Mouse (Mus musculus) hindbrain, embryonic 11.5 days (tissue): ENCODE results near the gene Slc43a3. TPM values are rescaled to one million over a fixed set of nuclear protein-coding genes. Genes with fewer than 3 reads are reported as not detected.

Experiments used
- ATAC-seq: fragments of 200-750 bp; cut with Nextera tagmentation; 2 replicates; pipeline ENCODE4 v1.8.0; 2017; ENCODE audit warnings: mild to moderate bottlenecking, moderate TSS enrichment, moderate library complexity; ENCODE audit not compliant: low FRiP score
- DNase-seq: peaks from one replicate; pipeline ENCODE4 v3.0.0-alpha.2; 2015; ENCODE audit warnings: low spot score
- H3K27ac ChIP-seq: fragments of 300-500 bp; sonication (generic); 2 replicates; pipeline ENCODE4 v1.5.1; 2014; ENCODE audit warnings: mild to moderate bottlenecking, low read depth, low read length
- H3K27me3 ChIP-seq: fragments of 300-500 bp; sonication (generic); 2 replicates; pipeline ENCODE4 v1.6.1; 2014; ENCODE audit warnings: mild to moderate bottlenecking, low read length, moderate library complexity, mixed read lengths; ENCODE audit not compliant: control insufficient read depth, insufficient read depth
- H3K36me3 ChIP-seq: fragments of 300-500 bp; sonication (generic); 2 replicates; pipeline ENCODE4 v1.6.1; 2014; ENCODE audit warnings: mild to moderate bottlenecking, low read length, moderate library complexity, mixed read lengths; ENCODE audit not compliant: control insufficient read depth, insufficient read depth
- H3K4me1 ChIP-seq: fragments of 300-500 bp; sonication (generic); replicated peaks from 2 replicates; pipeline ENCODE4 v1.6.1; 2014; ENCODE audit warnings: low read length, mixed read lengths; ENCODE audit not compliant: control insufficient read depth, insufficient read depth
- H3K4me2 ChIP-seq: fragments of 300-500 bp; sonication (generic); replicated peaks from 2 replicates; pipeline ENCODE4 v1.6.1; 2014; ENCODE audit warnings: mild to moderate bottlenecking, low read depth, low read length
- H3K4me3 ChIP-seq: fragments of 300-500 bp; sonication (generic); 2 replicates; pipeline ENCODE4 v1.5.1; 2014; ENCODE audit warnings: low read depth, low read length
- H3K9ac ChIP-seq: fragments of 300-500 bp; sonication (generic); 2 replicates; pipeline ENCODE4 v1.6.1; 2014; ENCODE audit warnings: low read depth, low read length
- H3K9me3 ChIP-seq: fragments of 300-500 bp; sonication (generic); 2 replicates; pipeline ENCODE4 v1.6.1; 2016; ENCODE audit warnings: low read length; ENCODE audit not compliant: control insufficient read depth
- WGBS: fragments of 180-500 bp; shearing (Covaris S2); extraction: QIAGEN DNeasy Blood & Tissue Kit; methylation state at CpG from one replicate; pipeline ENCODE4 v1.1.7; 2014; 5-methylcytosine and 5-hydroxymethylcytosine counted together
- polyA plus RNA-seq: library from polyadenylated mRNA; unstranded; fragments of >200 nt; fragmentation: Nextera tagmentation; extraction: Ambion mirVana; gene quantifications from 2 replicates; pipeline ENCODE4 v1.2.1, GENCODE M21; 2014

The Slc43a3 gene
- polyA plus RNA-seq, 1 experiment from 2014 or later: 27.0 TPM

- Histone ChIP-seq H3K27me3 (no peaks in the 10 kb centered on the region), H3K27ac (no peak overlapping the region), H3K9ac (no peak overlapping the region), H3K36me3 (no peaks in the 10 kb centered on the region), H3K4me1 (no peaks in the 10 kb centered on the region), H3K4me2 (no peak overlapping the region), H3K4me3 (no peak overlapping the region), H3K9me3 (no peaks in the 10 kb centered on the region)
- no peak for DNase-seq
- ATAC-seq: no peak
- 94% methylated on average over 7 of the region's 7 CpGs for WGBS
Measured at GRCm38 (mm10) chr2:84930186-84930585, 6.2 kb upstream of the Slc43a3 start.

- Histone ChIP-seq H3K27me3 (no peaks in the 10 kb centered on the region), H3K4me3 (no peak overlapping the region), H3K4me2 (no peak overlapping the region), H3K9me3 (no peaks in the 10 kb centered on the region), H3K36me3 (no peaks in the 10 kb centered on the region), H3K27ac (no peak overlapping the region), H3K4me1 (no peaks in the 10 kb centered on the region), H3K9ac (no peak overlapping the region)
- 73% methylated on average over 8 of the region's 8 CpGs for WGBS
- ATAC-seq: no peak
- DNase-seq: no peak
Measured at GRCm38 (mm10) chr2:84933992-84934648, 2.3 kb upstream of the Slc43a3 start.

- DNase-seq (no peak), ATAC-seq (no peak)
- Histone ChIP-seq H3K4me2 (no peak overlapping the region), H3K4me1 (no peaks in the 10 kb centered on the region), H3K36me3 (no peaks in the 10 kb centered on the region), H3K4me3 (no peak overlapping the region), H3K27ac (no peak overlapping the region), H3K27me3 (no peaks in the 10 kb centered on the region), H3K9ac (no peak overlapping the region), H3K9me3 (no peaks in the 10 kb centered on the region)
- WGBS: 62% methylated on average over 4 of the region's 4 CpGs
Measured at GRCm38 (mm10) chr2:84934649-84935007, 1.8 kb upstream of the Slc43a3 start.

DNA sequence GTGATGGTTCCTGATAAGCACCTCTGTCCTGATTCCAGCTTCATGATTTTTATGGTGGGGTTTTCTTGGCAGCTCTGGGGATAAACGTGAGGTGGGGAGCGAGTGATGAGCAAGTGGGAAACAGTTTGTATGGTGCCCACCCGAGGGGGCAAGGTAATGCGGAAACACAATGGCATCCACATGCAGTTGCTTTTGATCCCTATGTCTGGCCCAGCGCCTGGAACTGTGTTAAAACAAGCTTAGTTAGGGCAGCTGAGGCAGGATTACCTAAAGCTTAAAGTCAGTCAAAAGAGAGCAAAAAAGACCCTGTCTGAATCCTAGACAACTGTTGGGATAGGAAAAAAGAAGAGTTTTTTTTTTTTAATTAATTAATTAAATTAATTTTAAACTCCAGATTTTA is 1.3 kb upstream of the Slc43a3 start:
- Histone ChIP-seq H3K4me1 (no peaks in the 10 kb centered on the region), H3K9ac (no peak overlapping the region), H3K27me3 (no peaks in the 10 kb centered on the region), H3K4me2 (no peak overlapping the region), H3K9me3 (no peaks in the 10 kb centered on the region), H3K36me3 (no peaks in the 10 kb centered on the region), H3K27ac (no peak overlapping the region), H3K4me3 (no peak overlapping the region)
- no peak for ATAC-seq
- WGBS: 84% methylated on average over 5 of the region's 5 CpGs
- no peak for DNase-seq

DNA sequence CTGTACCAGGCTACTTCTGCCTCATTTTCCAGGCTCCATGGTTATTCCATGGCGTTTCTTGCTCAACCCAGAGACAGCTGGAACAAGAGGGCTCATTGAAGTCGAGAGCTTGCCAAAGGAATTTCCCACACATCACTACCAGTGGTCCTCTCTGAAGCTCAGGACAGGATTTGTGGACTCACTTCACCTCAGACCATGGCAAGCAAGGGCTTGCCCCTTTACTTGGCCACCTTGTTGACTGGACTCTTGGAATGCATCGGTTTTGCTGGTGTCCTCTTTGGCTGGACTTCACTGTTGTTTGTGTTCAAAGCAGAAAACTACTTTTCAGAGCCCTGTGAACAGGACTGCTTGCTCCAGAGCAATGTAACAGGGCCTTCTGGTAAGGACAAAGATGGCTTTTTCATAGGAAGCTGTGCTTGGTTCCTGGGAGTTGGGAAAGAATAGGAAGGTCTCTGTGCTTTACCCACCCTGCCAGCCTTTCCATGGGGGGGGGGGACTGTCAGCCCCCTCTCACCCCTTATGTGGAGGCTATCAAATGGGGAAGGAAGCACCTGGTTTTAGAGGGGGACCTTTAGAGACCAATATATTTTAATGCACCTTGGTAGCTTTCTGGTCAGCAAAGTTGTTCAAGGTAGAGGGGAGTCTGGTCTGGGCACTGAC is 1.2 kb downstream of the Slc43a3 start:
- Histone ChIP-seq H3K9ac (no peak overlapping the region), H3K4me1 (no peaks in the 10 kb centered on the region), H3K9me3 (no peaks in the 10 kb centered on the region), H3K36me3 (no peaks in the 10 kb centered on the region), H3K27ac (peak overlapping the region; percentile 24; the same call in 1 of the 2 replicates), H3K4me2 (peak overlapping the region; percentile 32), H3K4me3 (peak overlapping the region; percentile 26; the same call in 1 of the 2 replicates), H3K27me3 (no peaks in the 10 kb centered on the region)
- DNase-seq: no peak
- no peak for ATAC-seq
- WGBS: 69% methylated on average over 3 of the region's 3 CpGs

DNA sequence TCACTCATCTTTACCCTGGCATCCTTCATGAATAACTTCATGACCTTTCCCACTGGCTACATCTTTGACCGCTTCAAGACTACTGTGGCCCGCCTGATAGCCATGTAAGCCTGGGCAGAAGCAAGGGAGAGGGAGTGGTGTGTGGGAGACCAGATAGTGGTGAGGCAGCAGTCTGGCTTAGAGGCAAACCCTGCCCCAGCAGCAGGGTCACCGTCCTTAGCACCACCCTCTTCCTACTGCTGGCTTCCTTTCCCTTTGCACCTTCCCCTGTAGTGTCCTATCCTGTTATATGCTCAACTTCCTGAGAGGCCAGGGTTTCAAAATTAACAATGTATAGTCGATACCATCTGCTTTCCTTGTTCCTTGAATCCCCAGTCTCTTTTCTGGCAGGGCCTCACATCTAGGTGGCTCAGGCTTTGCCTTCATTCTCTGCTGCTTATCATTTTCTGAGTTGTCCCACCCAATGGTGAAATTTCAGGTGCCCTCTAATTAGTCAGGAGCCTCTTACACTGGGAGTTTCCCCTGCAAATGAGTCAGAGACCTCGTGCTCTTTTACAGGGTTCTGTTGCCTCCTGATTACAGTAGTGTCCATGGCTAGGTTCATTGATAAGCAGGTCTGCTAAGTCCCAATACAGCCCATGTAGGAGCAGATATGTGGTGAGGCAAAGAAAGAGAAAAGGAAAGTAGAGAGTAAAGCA is 2.0 kb downstream of the Slc43a3 start:
- Histone ChIP-seq H3K4me3 (no peak overlapping the region), H3K4me1 (no peaks in the 10 kb centered on the region), H3K36me3 (no peaks in the 10 kb centered on the region), H3K27me3 (no peaks in the 10 kb centered on the region), H3K9me3 (no peaks in the 10 kb centered on the region), H3K4me2 (no peak overlapping the region), H3K9ac (no peak overlapping the region), H3K27ac (no peak overlapping the region)
- ATAC-seq (no peak), DNase-seq (no peak)
- WGBS: 80% methylated on average over 5 of the region's 5 CpGs

GRCm38 (mm10) chr2:84939306-84939705 is 2.9 kb downstream of the Slc43a3 start:
- WGBS: 95% methylated on average over 3 of the region's 3 CpGs
- H3K27ac ChIP-seq: no peak overlapping the region
- H3K27me3 ChIP-seq: no peaks in the 10 kb centered on the region
- DNase-seq (no peak), ATAC-seq (no peak)
- H3K9me3 ChIP-seq: no peaks in the 10 kb centered on the region
- no peaks in the 10 kb centered on the region for H3K4me1 ChIP-seq
- H3K4me2 ChIP-seq: no peak overlapping the region
- H3K36me3 ChIP-seq: no peaks in the 10 kb centered on the region
- H3K4me3 ChIP-seq: no peak overlapping the region
- no peak overlapping the region for H3K9ac ChIP-seq

DNA sequence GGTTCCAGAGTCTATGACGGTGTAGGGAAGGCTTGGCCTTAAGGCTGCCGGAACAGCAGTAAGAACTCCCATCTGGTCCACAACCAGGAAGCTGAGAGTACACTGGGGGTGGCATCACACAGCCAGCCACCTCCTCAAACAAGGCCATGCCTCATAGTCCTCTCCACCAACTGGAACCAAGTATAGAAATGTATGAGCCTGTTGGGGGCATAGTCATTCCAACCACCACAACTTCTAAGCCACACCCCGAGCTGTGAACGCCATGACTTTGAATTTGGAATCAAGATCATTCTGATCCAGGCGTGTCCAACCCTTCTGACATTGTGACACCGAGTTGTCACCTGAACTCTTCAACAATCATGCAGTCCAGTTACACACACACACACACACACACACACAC is 3.3 kb downstream of the Slc43a3 start:
- Histone ChIP-seq H3K9ac (no peak overlapping the region), H3K4me2 (no peak overlapping the region), H3K9me3 (no peaks in the 10 kb centered on the region), H3K4me1 (no peaks in the 10 kb centered on the region), H3K27ac (no peak overlapping the region), H3K4me3 (no peak overlapping the region), H3K27me3 (no peaks in the 10 kb centered on the region), H3K36me3 (no peaks in the 10 kb centered on the region)
- DNase-seq: no peak
- 95% methylated on average over 6 of the region's 6 CpGs for WGBS
- no peak for ATAC-seq

DNA sequence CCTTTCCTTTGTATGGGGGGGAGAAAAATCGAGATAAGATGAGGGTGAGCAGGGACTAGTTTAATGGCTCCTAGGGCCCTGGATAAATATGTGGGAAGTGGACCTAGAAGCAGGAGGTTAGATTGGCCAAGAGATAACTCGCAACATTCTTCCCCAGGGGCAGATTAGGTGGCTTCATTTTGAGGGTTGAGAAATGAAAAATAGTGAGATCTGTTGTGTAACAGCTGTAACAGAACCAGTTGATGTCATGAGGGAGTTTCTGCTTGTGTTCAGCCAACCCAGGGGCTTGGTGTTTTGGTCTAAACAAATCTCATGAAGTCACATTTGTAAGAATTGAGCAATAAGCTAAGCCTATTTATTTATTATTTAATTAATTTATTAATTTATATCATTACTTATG is 5.0 kb downstream of the Slc43a3 start:
- Histone ChIP-seq H3K27ac (no peak overlapping the region), H3K9ac (no peak overlapping the region), H3K27me3 (no peaks in the 10 kb centered on the region), H3K4me3 (no peak overlapping the region), H3K9me3 (no peaks in the 10 kb centered on the region), H3K36me3 (no peaks in the 10 kb centered on the region), H3K4me1 (no peaks in the 10 kb centered on the region), H3K4me2 (no peak overlapping the region)
- DNase-seq: no peak
- ATAC-seq: no peak
- WGBS: 79% methylated on average over 2 of the region's 2 CpGs
